Mouse (Mus musculus) inflammation-experienced regulatory T-cells (primary cell): ENCODE measurements around the gene Tph2. TPM values are rescaled to one million over a fixed set of nuclear protein-coding genes. Genes with fewer than 3 reads are reported as not detected.

Source experiments
- polyA plus RNA-seq, 2 experiments: library from polyadenylated mRNA; unstranded; fragments of 100-300 nt; shearing (Covaris generic); gene quantifications; one replicate each; pipeline ENCODE4 v1.2.1; 2017

The Tph2 gene
- under 1 TPM in 1 of 2 experiments, not detected in 1; 0.13 TPM for polyA plus RNA-seq

DNA sequence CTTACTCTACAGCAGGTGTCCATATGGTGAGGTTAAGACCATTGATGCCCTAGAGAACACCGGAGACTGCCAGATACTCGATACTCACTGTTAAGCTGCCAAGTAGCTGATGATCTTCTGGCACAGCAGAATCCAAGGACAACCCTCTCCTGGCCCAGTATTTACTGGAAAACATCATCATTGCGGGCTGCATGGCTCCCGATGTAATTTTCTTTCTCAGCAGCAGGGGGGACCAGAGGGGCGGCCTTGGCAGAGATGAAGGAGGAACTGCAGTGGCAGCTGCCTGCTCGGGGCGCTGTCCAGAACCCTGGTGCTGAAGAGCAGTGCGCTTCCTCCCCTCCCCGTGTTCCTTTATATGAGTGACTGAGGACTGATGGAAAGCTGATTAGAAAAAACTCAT lies at the start of gene Tph2:
Gene Tph2, minus strand, starts transcription at position 326 of the 400 bp plus-strand sequence.

Other genes with a start within 250 kb of the Tph2 start
- gene Tbc1d15, start 66.4 kb upstream of the Tph2 start, polyA plus RNA-seq, result 10 to 100 TPM; 92.6 to 93.2 TPM
- 10 to 100 TPM; 53.4 to 59.1 TPM for gene Rab21, start 130.6 kb upstream of the Tph2 start, polyA plus RNA-seq
- 10 to 100 TPM; 41.4 to 44.0 TPM for gene Tmem19, start 177.5 kb upstream of the Tph2 start, polyA plus RNA-seq
- 10 to 100 TPM in 1 of 2 experiments, 1 to 10 TPM in 1; 6.9 to 12.3 TPM for gene Thap2, start 199.4 kb upstream of the Tph2 start, polyA plus RNA-seq
- 10 to 100 TPM; 31.9 to 43.6 TPM for gene Zfc3h1, start 199.9 kb upstream of the Tph2 start, polyA plus RNA-seq